Mouse (Mus musculus): ENCODE measurements around the gene Cwc22. TPM values are rescaled to one million over a fixed set of nuclear protein-coding genes. Genes with fewer than 3 reads are reported as not detected.

Gene Cwc22
- polyA plus RNA-seq (2014; fragmentation: Illumina TruSeq; extraction: RNeasy Lipid Tissue Mini Kit (QIAGEN cat#74804); ENCODE audit: low read depth, low replicate concordance), result 15.9 TPM

DNA sequence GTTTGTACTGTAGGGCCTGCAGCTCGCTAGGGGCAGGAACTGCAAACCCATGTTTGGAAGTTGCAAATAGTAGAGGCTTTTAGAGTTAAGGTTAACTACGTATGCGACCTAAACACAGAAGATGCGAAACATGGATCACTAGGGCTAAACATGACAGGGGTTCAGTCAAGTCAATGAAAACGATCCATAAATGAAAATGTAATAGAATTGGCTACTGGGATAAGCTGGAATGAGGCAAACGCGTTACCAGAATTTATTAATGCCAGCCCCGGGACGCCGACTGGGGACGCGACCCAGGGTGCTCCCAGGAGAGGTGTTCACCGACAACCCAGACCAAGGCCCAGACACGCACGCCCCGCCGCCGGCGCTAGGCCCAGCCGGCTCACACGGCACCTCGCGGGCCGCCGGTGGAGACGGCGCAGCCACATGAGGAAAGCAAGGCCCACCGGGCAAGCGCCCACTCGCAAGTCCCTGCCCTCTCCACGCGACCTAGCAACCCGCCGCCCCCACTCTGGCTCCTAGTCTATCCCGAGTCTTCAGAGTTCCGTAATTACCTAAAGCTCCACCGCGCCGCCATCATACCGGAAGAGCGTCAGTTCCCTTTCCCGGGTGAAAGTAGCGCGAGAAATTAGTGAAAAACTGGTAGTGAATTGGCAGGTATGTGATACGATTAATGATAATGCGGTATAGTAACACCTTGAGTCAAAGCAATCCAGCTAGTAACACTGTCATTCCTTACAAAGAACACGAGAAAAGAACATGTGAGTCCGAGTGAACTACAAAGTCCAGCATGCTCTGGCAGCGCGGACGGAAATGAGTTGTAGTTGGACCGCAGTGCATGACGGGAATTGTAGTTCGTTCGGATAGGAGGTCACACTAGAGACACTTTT is at the start of gene Cwc22:
TSS of gene Cwc22 (minus strand) at position 780 of the 890 bp plus-strand sequence.

Other genes starting within 250 kb of the Cwc22 start
- 13.0 TPM for gene Zfp385b, start 126.7 kb downstream of the Cwc22 start, polyA plus RNA-seq (2014; fragmentation: Illumina TruSeq; extraction: RNeasy Lipid Tissue Mini Kit (QIAGEN cat#74804); ENCODE audit: low read depth, low replicate concordance)